Mouse (Mus musculus) heart, adult 2 months (tissue): ENCODE measurements at regions not wholly inside any gene's neighbourhood (a gene's known extent, or its start where the extent isn't known, plus 50 kb on each side); places are given as distances from the start of the nearest gene placed in this dataset.

Experiments used
- DNase-seq, 2 experiments: peaks; one replicate each; pipeline ENCODE4 v3.0.0; 2021
- H3K27ac ChIP-seq: fragments of 200-600 bp; 2 replicates; pipeline ENCODE4 v1.8.1; 2022
- H3K27me3 ChIP-seq: fragments of 200-500 bp; 2 replicates; pipeline ENCODE4 v1.6.1; 2012; ENCODE audit warnings: mild to moderate bottlenecking, low read length, inconsistent platforms, mixed read lengths; ENCODE audit not compliant: control insufficient read depth, insufficient read depth
- H3K36me3 ChIP-seq: fragments of 200-500 bp; 2 replicates; pipeline ENCODE4 v1.6.1; 2012; ENCODE audit warnings: low read length, inconsistent platforms; ENCODE audit not compliant: control insufficient read depth, insufficient read depth
- H3K4me1 ChIP-seq: fragments of 200-500 bp; 2 replicates; pipeline ENCODE4 v1.6.1; 2011; ENCODE audit warnings: low read length; ENCODE audit not compliant: control insufficient read depth, insufficient read depth
- H3K4me3 ChIP-seq: fragments of 200-600 bp; 2 replicates; pipeline ENCODE4 v1.8.1; 2022
- H3K79me2 ChIP-seq: fragments of 200-500 bp; replicated peaks from 2 replicates; pipeline ENCODE4 v1.6.1; 2012; ENCODE audit warnings: mild to moderate bottlenecking, inconsistent platforms, low read length, moderate library complexity, mixed read lengths; ENCODE audit not compliant: control insufficient read depth, insufficient read depth
- H3K9ac ChIP-seq: fragments of 200-500 bp; 2 replicates; pipeline ENCODE4 v1.6.1; 2012; ENCODE audit warnings: low read depth, mild to moderate bottlenecking, control low read depth, inconsistent platforms, low read length, mixed read lengths
- CTCF ChIP-seq: fragments of 200-600 bp; IDR thresholded peaks from 2 replicates; pipeline ENCODE4 v1.8.1; 2022; ENCODE audit warnings: antibody characterized with exemption, mild to moderate bottlenecking, moderate library complexity
- EP300 ChIP-seq: fragments of 200-500 bp; IDR thresholded peaks from 2 replicates; pipeline ENCODE4 v1.6.1; 2011; ENCODE audit warnings: low read depth, low read length, control low read depth; ENCODE audit not compliant: insufficient read depth
- POLR2A ChIP-seq: fragments of 200-500 bp; IDR thresholded peaks from 2 replicates; pipeline ENCODE4 v1.6.1; 2011; ENCODE audit warnings: mild to moderate bottlenecking, low read depth, low read length, control low read depth; ENCODE audit not compliant: insufficient read depth
- whole genome bisulfite sequencing: fragments of 180-500 bp; shearing (Covaris S2); methylation state at CpG from one replicate; pipeline ENCODE4 v1.1.7; 2018; 5-methylcytosine and 5-hydroxymethylcytosine counted together
- intact Hi-C: fragments of 180-260 bp; cut with DNase I; formaldehyde crosslinking; loops from one replicate; pipeline ENCODE4 v1.15.1; 2025

DNA sequence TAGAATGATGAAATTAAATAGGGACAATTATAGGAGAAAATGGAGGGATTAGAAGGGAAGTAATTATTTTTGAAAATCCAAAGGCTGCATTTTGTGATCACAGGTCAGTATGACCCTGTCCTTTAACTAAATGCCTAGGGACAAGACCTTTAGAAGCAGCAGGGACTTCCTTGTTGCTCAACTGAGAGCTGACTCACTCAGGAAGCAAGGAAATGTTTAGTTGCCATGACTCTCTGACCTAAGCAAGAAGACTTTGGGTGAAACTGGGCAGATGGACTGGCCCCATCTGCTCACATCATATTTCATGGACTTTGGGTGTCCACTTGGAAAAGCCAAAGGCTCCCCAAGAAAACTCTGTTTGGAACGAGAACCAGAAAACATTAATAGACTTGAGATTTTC is 76.9 kb upstream of the Prl start:
- no peaks in the 10 kb centered on the region for H3K27me3 ChIP-seq
- no peak for DNase-seq
- TF ChIP-seq CTCF = no peak
- no peak for TF ChIP-seq POLR2A
- no peak for TF ChIP-seq EP300
- WGBS = 76% methylated on average over 1 of the region's 1 CpGs
- no peak overlapping the region for H3K9ac ChIP-seq
- intact Hi-C loops = no loop called here
- H3K4me3 ChIP-seq = no peak overlapping the region
- H3K27ac ChIP-seq = no peak overlapping the region
- no peaks in the 10 kb centered on the region for H3K36me3 ChIP-seq
- H3K4me1 ChIP-seq = no peaks in the 10 kb centered on the region
- H3K79me2 ChIP-seq = no peaks in the 10 kb centered on the region
